Mouse (Mus musculus): Measurements from ENCODE around the gene Rps27rt.

- TF ChIP-seq POLR2A (IDR thresholded peaks at IDR 0.05; ENCODE audit: insufficient read depth, low read length) = no peak
- no peak for TF ChIP-seq CTCF (IDR thresholded peaks at IDR 0.05; ENCODE audit: low read depth, low read length)
- TF ChIP-seq EP300 (IDR thresholded peaks at IDR 0.05; ENCODE audit: insufficient read depth, low read depth, low read length) = no peak
Measured at GRCm38 (mm10) chr9:114985741-114986140, 3.2 kb upstream of the Rps27rt start.

Data from ES-Bruce4 (cell line).